Mouse (Mus musculus): ENCODE data around the gene Ankle1. TPM values are rescaled to one million over a fixed set of nuclear protein-coding genes. Genes with fewer than 3 reads are reported as not detected.

The Ankle1 gene
- total and polyA plus RNA-seq, 3 experiments: 18.5 to 21.2 TPM; not detected in 1

DNA sequence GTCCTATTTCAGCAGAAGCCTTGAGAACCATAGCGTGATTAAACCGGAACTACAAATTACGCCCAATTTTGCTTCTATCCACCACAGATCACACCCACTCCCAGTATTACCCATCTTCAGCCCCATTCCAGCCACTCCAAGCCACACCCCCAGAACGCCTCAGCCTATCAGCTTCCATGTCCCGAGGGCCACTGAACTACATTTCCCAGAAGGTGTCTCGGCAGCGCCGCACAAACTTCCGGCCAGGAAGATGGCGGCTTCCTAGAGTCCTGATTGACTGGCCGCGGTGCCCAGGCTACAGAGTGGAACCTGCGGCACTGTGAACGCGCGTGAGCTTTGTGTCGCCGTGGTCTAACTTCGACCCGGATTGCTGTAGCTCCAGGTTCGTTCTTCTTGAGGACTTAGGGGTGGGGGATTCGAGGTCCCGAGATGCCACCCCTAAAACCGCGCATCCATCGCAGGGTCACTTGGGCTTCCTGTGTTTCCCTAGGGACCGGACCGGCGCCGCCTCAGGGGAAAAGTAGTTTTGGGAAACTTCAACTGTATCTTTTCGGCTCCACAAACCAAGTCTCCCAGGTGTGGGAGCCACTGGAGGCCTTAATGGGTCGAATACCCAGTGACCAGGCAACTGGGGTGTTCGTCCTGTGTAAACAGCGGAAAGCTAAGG, 9.0 kb upstream of the Ankle1 start, which contains the start of gene Babam1:
Gene Babam1 (plus strand): TSS at position 223 of the 667 bp plus-strand sequence.
- H3K9ac ChIP-seq (ENCODE audit: control insufficient read depth, low read depth, low read length, poor library complexity, severe bottlenecking): peak within 1 kb of the TSS; percentile 84
- no peaks in the 10 kb centered on the region for H3K9me3 ChIP-seq (replicated peaks; ENCODE audit: insufficient read depth, low read length)
- H3K36me3 ChIP-seq (ENCODE audit: control insufficient read depth in 1 of 2, insufficient read depth in 2 of 2, low read length in 2 of 2): peaks cover 0 to 8% of the 10 kb centered on the region in 2 experiments; a peak in 2 of 4 replicates
- H3K27ac ChIP-seq (ENCODE audit: control insufficient read depth, low read depth, low read length): peak within 1 kb of the TSS; percentile 70
- H3K27me3 ChIP-seq (ENCODE audit: control insufficient read depth in 1 of 2, insufficient read depth in 2 of 2, low read length in 2 of 2): no peaks in the 10 kb centered on the region
- H3K4me3 ChIP-seq (ENCODE audit: control insufficient read depth in 1 of 2, insufficient read depth in 1 of 2, low read depth in 2 of 2, low read length in 2 of 2): peak within 1 kb of the TSS; percentile 81 to 92
- DNase-seq (ENCODE audit: low read depth, low spot score): peak; percentile 99
- H3K79me2 ChIP-seq (ENCODE audit: control insufficient read depth, insufficient read depth, low read length, poor library complexity): peaks cover 4% of the 10 kb centered on the region; the same call in 1 of the 2 replicates
- TF ChIP-seq RCOR1 (IDR thresholded peaks at IDR 0.05; ENCODE audit: low read depth, low read length) (no peak), HCFC1 (IDR thresholded peaks at IDR 0.05; ENCODE audit: low read depth, low read length) (peak; percentile 100), ETS1 (IDR thresholded peaks at IDR 0.05; ENCODE audit: low read depth, low read length) (0 out of 2 replicates have a peak, but pooled peaks have one; percentile 26), TCF12 (IDR thresholded peaks at IDR 0.05; ENCODE audit: low read depth, low read length) (peak; percentile 50; the same call in 1 of the 2 replicates), TAL1 (IDR thresholded peaks at IDR 0.05; ENCODE audit: low read length) (no peak), ZNF384 (IDR thresholded peaks at IDR 0.05; ENCODE audit: low read depth, low read length) (no peak), EP300 (IDR thresholded peaks at IDR 0.05; ENCODE audit: low read depth in 1 of 2, low read length in 2 of 2) (no peak), MYC (IDR thresholded peaks at IDR 0.05; ENCODE audit: low read depth, low read length) (0 out of 2 replicates have a peak, but pooled peaks have one; percentile 23), ZMIZ1 (IDR thresholded peaks at IDR 0.05; ENCODE audit: low read depth, low read length) (0 out of 2 replicates have a peak, but pooled peaks have one; percentile 31), CHD2 (IDR thresholded peaks at IDR 0.05; ENCODE audit: low read length) (no peak), NELFE (IDR thresholded peaks at IDR 0.05; ENCODE audit: low read depth, low read length) (peak; percentile 72), KAT2A (conservative IDR thresholded peaks at IDR 0.05; ENCODE audit: low read depth, low read length) (peak; percentile 90), POLR2A (IDR thresholded peaks at IDR 0.05; ENCODE audit: control insufficient read depth in 1 of 2, insufficient read depth in 1 of 2, low read depth in 1 of 2, low read length in 2 of 2, poor library complexity in 1 of 2) (peak; percentile 74 to 87), ELF1 (IDR thresholded peaks at IDR 0.05; ENCODE audit: low read depth, low read length) (peak; percentile 89), SIN3A (IDR thresholded peaks at IDR 0.05; ENCODE audit: low read length) (peak; percentile 94), TBP (IDR thresholded peaks at IDR 0.05; ENCODE audit: low read depth, low read length) (peak; percentile 78), NRF1 (IDR thresholded peaks at IDR 0.05; ENCODE audit: insufficient read depth, low read depth, low read length, poor library complexity, severe bottlenecking) (0 out of 2 replicates have a peak, but pooled peaks have one; percentile 23)
- peaks cover 0 to 7% of the 10 kb centered on the region in 2 experiments; a peak in 2 of 4 replicates for H3K4me1 ChIP-seq (ENCODE audit: control insufficient read depth in 1 of 2, insufficient read depth in 2 of 2, low read length in 2 of 2)

DNA sequence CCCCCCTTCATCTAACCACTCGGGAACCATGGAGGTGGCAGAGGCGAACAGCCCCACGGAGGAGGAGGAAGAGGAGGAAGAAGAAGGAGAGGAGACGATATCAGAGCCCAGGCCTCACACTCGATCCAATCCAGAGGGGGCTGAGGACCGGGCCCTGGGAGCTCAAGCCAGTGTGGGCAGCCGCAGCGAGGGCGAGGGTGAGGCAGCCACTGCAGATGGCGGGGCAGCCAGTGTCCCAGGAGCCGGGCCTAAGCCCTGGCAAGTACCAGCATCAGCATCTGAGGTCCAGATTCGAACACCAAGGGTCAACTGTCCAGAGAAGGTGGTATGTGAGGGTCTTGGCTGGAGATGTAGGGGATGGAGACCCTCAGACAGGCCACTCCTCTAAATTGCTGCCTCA, 8.1 kb upstream of the Ankle1 start:
- H3K4me3 ChIP-seq (ENCODE audit: control insufficient read depth in 1 of 2, insufficient read depth in 1 of 2, low read depth in 2 of 2, low read length in 2 of 2): peak overlapping the region in 1 of 2 experiments; percentile 81; a peak in 2 of 4 replicates
- H3K79me2 ChIP-seq (ENCODE audit: control insufficient read depth, insufficient read depth, low read length, poor library complexity): peaks cover 4% of the 10 kb centered on the region; the same call in 1 of the 2 replicates
- no peak for DNase-seq (ENCODE audit: low read depth, low spot score)
- peaks cover 0 to 8% of the 10 kb centered on the region in 2 experiments; a peak in 2 of 4 replicates for H3K36me3 ChIP-seq (ENCODE audit: control insufficient read depth in 1 of 2, insufficient read depth in 2 of 2, low read length in 2 of 2)
- H3K9ac ChIP-seq (ENCODE audit: control insufficient read depth, low read depth, low read length, poor library complexity, severe bottlenecking): no peak overlapping the region
- H3K27me3 ChIP-seq (ENCODE audit: control insufficient read depth in 1 of 2, insufficient read depth in 2 of 2, low read length in 2 of 2): no peaks in the 10 kb centered on the region
- no peak overlapping the region for H3K27ac ChIP-seq (ENCODE audit: control insufficient read depth, low read depth, low read length)
- H3K4me1 ChIP-seq (ENCODE audit: control insufficient read depth in 1 of 2, insufficient read depth in 2 of 2, low read length in 2 of 2): peaks cover 0 to 7% of the 10 kb centered on the region in 2 experiments; a peak in 2 of 4 replicates
- TF ChIP-seq HCFC1 (IDR thresholded peaks at IDR 0.05; ENCODE audit: low read depth, low read length) (no peak), POLR2A (IDR thresholded peaks at IDR 0.05; ENCODE audit: control insufficient read depth in 1 of 2, insufficient read depth in 1 of 2, low read depth in 1 of 2, low read length in 2 of 2, poor library complexity in 1 of 2) (no peak), MAZ (IDR thresholded peaks at IDR 0.05; ENCODE audit: low read depth, low read length) (no peak)
- no peaks in the 10 kb centered on the region for H3K9me3 ChIP-seq (replicated peaks; ENCODE audit: insufficient read depth, low read length)
